Mouse (Mus musculus) thymus, postnatal 14 days (tissue): ENCODE measurements around the gene Rgl3.
A peak's percentile ranks its signal among the peaks of the same experiment; 100 is the strongest.

Experiments used
- DNase-seq: peaks from one replicate; pipeline ENCODE4 v3.0.0; 2021

The Rgl3 gene

DNA sequence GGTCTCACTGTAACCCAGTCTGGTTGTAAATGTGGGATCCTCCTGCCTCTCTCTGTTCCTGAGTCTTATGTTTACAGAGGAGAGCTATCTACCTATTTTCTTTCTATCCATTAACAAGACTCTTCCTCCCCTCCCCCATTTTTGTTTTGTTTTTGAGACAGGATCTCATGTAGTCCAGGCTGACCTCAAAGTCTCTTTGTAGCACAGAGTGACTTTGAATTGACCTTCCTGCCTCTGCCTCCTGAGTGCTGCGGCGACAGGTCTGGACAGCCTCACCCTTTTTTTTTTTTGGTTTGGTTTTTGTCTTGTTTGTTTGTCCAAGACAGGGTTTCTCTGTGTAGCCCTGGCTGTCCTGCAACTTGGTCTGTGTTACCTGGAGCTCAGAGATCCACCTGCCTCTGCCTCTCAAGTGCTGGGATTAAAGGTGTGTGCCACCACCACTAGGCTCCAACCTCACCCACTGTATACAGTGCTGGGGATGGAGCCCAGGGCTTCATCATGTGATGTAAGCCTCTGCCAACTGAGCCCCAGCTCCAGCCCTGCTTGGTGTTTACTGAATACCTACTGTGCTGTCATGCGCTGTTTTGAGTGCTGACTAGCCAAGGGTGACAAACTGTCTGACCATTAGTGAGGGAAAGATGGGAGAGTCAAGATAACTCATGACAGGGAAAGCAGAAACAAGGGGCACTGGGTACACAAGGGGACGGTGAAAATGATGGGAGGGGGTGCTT lies 10.7 kb downstream of the Rgl3 start:
- no peak for DNase-seq

DNA sequence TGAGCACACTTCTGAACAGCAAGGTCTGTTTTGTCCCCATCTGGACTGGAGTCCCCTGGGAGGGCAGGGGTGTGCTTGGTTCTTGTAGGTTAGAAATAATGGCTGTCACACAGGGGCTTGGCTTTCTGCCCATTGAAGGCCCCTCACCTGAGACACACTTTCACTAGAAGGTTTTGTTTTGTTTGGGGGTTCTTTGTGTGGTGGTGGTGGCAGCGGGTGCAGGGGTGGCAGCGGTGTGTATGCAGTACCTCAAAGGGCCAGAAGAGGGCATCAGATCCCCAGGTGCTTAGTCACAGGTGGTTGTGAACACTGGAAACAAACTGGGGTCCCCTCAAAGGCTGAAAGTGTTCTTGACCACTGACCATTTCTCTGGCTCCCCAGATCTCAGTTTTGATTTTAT lies 11.3 kb downstream of the Rgl3 start:
- DNase-seq: peak; percentile 68

GRCm38 (mm10) chr9:21977331-21977730 lies 11.9 kb downstream of the Rgl3 start:
- DNase-seq: no peak

- no peak for DNase-seq
These were observed 12.5 kb downstream of the Rgl3 start for GRCm38 (mm10) chr9:21976626-21977175.

- no peak for DNase-seq
These were observed 19.9 kb downstream of the Rgl3 start for GRCm38 (mm10) chr9:21969304-21969703.

DNA sequence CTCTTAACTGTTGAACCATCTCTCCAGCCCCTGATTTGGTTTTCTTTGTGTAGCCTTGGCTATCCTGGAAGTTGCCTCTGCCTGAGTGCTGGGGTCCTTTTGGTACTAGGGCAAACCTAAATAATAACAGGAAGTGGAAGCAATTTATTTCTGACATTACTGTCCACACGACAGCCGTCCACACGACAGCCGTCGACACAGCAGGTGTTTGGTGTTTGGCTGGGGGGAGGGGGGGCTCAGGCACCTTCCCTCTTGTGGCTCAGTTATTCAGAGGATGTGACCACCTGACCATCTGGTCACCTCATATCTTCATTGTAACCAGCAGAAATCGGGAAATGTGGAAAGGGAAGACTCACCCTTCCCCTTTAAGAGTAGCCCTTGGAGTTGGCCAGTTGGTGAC lies 20.4 kb downstream of the Rgl3 start:
- no peak for DNase-seq

- no peak for DNase-seq
These were observed 25.8 kb downstream of the Rgl3 start, which contains the start of gene Epor for GRCm38 (mm10) chr9:21963417-21963816. Epor (minus strand) TSS chr9:21963506.

DNA sequence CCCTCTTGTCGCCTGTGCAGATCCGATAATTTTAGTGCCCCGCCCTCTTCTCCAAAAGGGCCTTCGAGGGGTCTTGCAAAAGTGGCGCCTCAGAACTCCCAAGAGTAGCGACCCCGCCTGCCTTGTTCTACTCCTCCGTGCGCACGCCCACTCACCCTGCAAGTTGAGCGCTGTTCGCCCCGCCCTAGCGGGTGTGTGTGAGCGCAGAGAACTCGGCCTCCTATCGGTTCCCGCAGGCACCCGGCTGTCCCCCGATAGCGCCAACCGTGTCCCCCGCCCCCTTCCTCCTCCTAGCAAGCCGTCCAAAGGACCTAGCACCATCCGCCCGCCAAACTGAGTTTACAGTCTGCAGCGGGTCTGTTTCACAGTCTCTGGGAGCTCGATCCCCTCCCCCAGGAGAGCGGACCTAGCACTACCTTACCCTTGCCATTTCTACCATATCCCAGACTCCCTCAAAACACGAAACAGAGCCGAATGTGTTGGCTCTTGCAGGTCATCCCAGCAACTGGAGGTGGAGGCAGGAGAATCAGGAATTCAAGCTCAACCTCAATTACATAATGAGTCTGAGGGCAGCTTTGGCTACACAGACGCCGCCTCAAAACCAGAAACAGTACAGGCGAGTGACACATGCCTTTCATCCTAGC lies 26.7 kb downstream of the Rgl3 start:
- peak; percentile 74 for DNase-seq

GRCm38 (mm10) chr9:21962010-21962409 lies 27.2 kb downstream of the Rgl3 start:
- no peak for DNase-seq

DNA sequence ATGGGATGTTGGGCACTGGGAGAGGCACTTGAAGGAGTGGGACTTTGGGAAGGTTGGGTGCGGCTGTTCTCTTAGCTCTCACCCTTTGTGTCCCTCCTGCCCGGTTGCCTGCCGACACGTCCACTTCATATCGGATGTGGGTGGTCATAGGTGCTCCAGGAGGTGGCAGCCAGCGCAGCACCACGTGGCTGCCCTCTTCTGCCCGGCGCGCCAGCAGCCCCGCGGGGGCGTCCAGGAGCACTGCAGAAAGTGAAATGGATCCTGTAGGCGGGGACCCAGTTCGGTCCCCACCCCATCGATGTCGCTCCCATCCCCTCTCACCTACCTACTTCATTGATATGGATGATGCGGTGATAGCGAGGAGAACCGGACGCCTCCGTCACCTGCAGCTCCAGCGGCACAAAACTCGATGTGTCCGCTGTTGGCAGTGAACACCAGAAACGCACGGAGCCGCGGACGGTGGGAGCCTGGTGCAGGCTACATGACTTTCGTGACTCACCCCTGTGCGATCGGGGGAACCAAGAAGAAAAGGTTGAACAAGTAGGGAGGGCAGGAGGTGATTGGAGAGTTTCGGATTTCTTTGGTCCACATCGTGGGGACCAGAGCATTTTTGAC lies 27.8 kb downstream of the Rgl3 start:
- DNase-seq: no peak

DNA sequence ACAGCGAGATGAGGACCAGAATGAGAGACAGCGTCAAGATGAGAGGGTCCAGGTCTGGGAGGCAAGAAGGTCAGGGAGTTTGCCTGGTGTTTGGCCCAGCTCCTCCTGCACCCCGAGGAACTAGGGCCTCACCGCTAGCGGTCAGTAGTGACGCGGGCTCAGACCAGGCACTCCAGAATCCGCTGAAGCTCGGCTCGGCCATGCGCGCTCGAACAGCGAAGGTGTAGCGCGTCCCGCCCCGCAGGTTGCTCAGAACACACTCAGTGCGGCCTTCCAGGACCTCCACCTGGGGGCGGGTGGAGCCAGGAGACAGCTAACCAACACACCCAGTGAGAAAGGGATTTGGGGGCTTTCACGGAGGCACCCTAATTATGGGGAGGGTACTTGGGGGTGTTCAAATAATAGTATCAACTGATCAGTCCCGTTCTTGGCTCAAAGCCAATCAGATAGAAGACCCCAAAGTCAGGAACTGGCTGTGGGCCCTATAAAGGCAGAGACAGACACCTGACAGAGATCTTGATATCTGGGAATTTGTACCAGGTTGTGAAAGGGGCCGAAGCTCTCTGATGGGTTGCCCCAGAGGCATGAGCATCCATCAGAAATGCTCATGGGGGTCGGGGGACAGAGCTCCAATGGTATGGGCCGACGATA lies 28.6 kb downstream of the Rgl3 start:
- DNase-seq: no peak

GRCm38 (mm10) chr9:21960135-21960534 lies 29.1 kb downstream of the Rgl3 start:
- no peak for DNase-seq

- no peak for DNase-seq
These were observed 30.0 kb downstream of the Rgl3 start for GRCm38 (mm10) chr9:21959244-21959643.

- no peak for DNase-seq
These were observed 30.9 kb downstream of the Rgl3 start for GRCm38 (mm10) chr9:21958372-21958771.

DNA sequence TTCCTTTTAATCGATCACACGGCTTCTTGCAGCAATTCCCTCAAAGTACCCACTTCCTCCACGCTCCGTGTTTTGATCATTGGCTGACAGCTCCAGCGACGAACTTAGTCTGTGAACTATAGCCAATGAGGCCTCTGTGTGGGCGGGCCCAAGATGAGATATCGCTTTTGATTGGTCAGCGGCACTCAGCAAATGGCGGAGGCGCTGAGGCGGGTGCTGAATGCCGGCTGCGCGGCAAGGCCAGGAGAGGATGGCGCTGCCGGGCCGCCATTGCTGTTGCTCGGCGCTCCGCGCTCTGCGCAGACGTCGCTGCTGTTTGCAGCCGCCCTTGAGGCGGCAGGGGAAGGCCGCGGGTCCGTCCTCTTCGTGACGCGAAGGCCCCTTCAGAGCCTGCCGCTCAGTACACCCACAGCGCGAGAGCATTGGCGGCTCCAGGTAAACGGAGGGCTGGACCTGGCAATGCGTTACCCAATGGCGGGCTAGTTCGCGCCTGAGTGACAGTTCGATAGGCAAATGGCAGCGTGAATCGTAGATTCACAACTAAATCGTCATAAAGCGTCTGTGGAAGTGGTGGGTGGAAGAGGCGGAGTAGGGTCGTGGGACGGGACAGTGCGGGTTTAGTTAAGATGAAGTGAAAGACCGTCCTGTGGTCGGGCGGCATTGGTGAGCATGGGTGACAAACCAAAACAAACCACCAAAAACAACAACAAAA lies 33.5 kb downstream of the Rgl3 start, which contains the start of gene Swsap1:
Gene Swsap1 (plus strand): TSS at position 186 of the 712 bp plus-strand sequence.
- DNase-seq: peak; percentile 98

DNA sequence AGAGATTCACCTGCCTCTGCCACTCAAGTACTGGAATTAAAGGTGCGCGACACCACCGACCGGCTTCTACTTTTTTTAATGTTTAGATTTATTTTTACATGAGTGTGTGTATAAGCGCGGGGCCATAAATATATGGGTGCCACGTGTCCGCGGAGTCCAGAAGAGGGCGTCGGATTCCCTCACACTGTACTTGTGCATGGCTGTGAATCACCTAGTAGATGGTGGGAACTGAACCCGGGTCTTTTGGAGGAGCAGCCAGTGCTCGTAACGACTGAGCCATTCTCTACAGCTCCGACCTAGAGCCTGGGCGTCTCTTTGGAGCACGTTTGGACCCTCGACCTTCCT lies 34.0 kb downstream of the Rgl3 start:
- no peak for DNase-seq

GRCm38 (mm10) chr9:21954635-21955034 lies 34.6 kb downstream of the Rgl3 start:
- no peak for DNase-seq

GRCm38 (mm10) chr9:21953600-21953999 lies 35.6 kb downstream of the Rgl3 start:
- DNase-seq: no peak

- DNase-seq: no peak
These were observed 37.3 kb downstream of the Rgl3 start for GRCm38 (mm10) chr9:21951977-21952376.

DNA sequence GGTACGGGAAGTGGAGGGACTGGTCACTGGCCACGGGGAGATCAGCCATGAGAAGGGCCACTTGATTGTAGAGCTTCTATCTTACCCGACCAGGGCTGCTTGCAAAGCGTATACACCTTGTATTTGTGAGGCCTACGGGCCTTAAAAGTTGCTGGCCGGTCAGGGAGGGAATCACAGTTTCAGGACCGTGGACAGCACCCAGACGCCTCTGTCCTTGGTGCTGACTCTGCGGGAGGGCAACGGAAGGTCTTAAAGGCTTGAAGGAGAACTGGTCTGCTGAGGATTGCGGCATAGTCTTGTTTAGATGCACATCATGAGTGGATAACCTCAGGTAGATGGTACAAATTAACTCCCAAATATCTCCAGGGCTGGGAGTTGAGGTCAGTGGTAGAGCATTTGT lies 38.9 kb downstream of the Rgl3 start:
- peak; percentile 72 for DNase-seq

DNA sequence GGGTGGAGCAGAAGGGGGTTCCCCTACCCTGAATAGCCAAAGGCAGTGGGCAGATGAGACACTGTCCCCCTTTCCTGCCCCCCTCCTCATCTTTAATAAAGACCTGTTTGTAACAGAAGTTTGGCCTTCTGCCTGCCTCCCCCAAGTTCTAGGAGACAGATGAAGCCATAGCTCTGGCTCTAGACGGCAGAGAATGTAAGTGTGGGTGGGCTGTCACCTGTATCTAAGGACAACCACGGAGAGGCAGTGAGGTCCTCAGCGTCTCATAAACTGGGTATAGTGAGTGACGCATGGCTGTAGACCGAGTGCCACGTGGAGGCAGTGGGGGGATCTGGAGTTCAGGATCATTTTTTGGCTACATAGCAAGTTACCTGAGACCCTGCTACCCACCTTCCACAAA lies 40.5 kb downstream of the Rgl3 start:
- no peak for DNase-seq

DNA sequence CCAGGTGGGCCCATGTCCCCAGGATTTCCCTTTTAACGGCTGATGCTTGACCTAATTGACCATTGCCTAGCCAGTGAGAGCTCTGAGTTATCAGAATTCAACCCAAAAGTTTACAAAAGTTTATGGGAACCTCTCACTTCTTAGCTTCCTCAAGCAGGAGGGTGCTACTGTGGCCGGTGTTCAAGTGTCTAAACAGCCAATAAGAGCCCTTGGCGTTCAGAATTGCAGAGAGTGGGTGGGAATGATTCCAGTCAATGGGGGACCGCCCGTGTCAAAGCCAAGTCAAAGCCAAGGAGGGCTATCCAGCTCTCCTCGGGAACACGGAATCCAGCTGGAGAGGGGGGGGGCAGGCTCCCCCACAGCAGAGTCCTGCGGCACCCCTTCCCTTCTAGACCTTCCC lies 41.1 kb downstream of the Rgl3 start:
- DNase-seq: no peak
